Mouse (Mus musculus) small intestine, adult 2 months (tissue): Measurements from ENCODE around the gene Klf7. TPM values are rescaled to one million over a fixed set of nuclear protein-coding genes. Genes with fewer than 3 reads are reported as not detected.

Source experiments
- H3K27ac ChIP-seq: fragments of 200-500 bp; 2 replicates; pipeline ENCODE4 v1.5.1; 2012; ENCODE audit warnings: low read depth, low read length, control low read depth, inconsistent platforms; ENCODE audit not compliant: insufficient read depth
- H3K27me3 ChIP-seq: fragments of 200-500 bp; 2 replicates; pipeline ENCODE4 v1.6.1; 2012; ENCODE audit warnings: mild to moderate bottlenecking, moderate library complexity, low read length, inconsistent platforms; ENCODE audit not compliant: control insufficient read depth, insufficient read depth
- H3K36me3 ChIP-seq: fragments of 200-500 bp; 2 replicates; pipeline ENCODE4 v1.6.1; 2012; ENCODE audit warnings: mild to moderate bottlenecking, low read length, control low read depth, inconsistent platforms; ENCODE audit not compliant: control insufficient read depth, insufficient read depth
- H3K4me1 ChIP-seq: fragments of 200-500 bp; 2 replicates; pipeline ENCODE4 v1.6.1; 2012; ENCODE audit warnings: low read length, inconsistent platforms, mixed read lengths; ENCODE audit not compliant: control insufficient read depth, insufficient read depth, insufficient read length
- H3K4me3 ChIP-seq: fragments of 200-500 bp; 2 replicates; pipeline ENCODE4 v1.5.1; 2012; ENCODE audit warnings: low read depth, mild to moderate bottlenecking, control low read depth, inconsistent platforms, low read length, moderate library complexity
- CTCF ChIP-seq: fragments of 200-500 bp; IDR thresholded peaks from 2 replicates; pipeline ENCODE4 v1.5.1; 2012; ENCODE audit warnings: low read depth, mild to moderate bottlenecking, control low read depth, inconsistent platforms, low read length, moderate library complexity, mixed read lengths; ENCODE audit not compliant: insufficient replicate concordance, insufficient read length; ENCODE audit errors: extremely low read depth
- POLR2A ChIP-seq: fragments of 200-500 bp; IDR thresholded peaks from 2 replicates; pipeline ENCODE4 v1.6.1; 2012; ENCODE audit warnings: low read depth, mild to moderate bottlenecking, control low read depth, inconsistent platforms, low read length, moderate library complexity
- WGBS: fragments of 180-500 bp; shearing (Covaris S2); methylation state at CpG from one replicate; pipeline ENCODE4 v1.1.7; 2018; 5-methylcytosine and 5-hydroxymethylcytosine counted together
- polyA plus RNA-seq: library from polyadenylated mRNA; depleted of rRNA; stranded (reverse); fragments of >200 nt; gene quantifications from 2 replicates; pipeline ENCODE4 v1.2.3, GENCODE M21; 2012

Gene Klf7
- polyA plus RNA-seq, 1 experiment = 4.1 TPM

DNA sequence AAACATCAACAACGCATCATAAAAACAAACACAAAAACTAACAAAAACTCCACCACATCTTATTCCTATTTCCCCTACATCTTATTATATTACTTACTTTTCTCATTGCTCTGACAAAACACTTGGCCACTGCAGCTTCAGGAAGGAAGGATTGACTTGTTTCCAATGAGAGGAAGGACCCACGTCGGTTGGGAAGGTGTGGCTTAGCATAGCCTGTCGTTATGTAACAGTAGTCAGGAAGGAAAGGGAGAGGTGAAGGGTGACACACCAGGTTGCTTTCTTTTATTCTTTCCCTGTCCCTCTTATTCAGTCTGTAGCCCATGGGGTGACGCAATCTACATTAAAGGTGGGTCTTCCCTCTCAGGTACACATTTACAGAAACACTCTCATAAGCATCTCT, 129.6 kb downstream of the Klf7 start:
- Histone ChIP-seq H3K27ac (no peak overlapping the region), H3K4me1 (peaks cover 3% of the 10 kb centered on the region; the same call in 1 of the 2 replicates), H3K4me3 (no peak overlapping the region), H3K36me3 (no peaks in the 10 kb centered on the region), H3K27me3 (no peaks in the 10 kb centered on the region)
- whole genome bisulfite sequencing = 56% methylated on average over 5 of the region's 5 CpGs
- no peak for TF ChIP-seq CTCF
- no peak for TF ChIP-seq POLR2A

DNA sequence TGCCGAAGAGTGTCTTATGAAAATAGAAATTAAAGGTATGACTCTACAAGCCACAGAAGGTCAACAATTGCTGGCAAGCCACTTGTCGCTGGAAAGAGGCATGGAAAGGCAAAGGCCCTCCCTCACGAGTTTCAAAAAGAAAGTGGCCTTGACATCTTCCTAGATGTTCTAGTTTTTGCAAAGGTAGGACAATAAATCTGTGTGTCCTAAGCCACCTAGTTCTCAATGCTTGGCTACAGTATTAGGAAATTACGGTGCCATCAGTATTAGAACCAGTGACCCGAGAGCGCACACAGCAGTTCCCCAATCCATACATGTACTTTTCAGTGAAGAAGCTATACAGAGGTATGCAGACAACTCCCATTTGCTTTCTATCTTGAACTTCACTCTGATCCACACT, 131.7 kb downstream of the Klf7 start:
- Histone ChIP-seq H3K4me1 (peaks cover 3% of the 10 kb centered on the region; the same call in 1 of the 2 replicates), H3K36me3 (no peaks in the 10 kb centered on the region), H3K27ac (no peak overlapping the region), H3K27me3 (no peaks in the 10 kb centered on the region), H3K4me3 (no peak overlapping the region)
- WGBS = 92% methylated on average over 6 of the region's 6 CpGs
- TF ChIP-seq CTCF (no peak), POLR2A (no peak)

DNA sequence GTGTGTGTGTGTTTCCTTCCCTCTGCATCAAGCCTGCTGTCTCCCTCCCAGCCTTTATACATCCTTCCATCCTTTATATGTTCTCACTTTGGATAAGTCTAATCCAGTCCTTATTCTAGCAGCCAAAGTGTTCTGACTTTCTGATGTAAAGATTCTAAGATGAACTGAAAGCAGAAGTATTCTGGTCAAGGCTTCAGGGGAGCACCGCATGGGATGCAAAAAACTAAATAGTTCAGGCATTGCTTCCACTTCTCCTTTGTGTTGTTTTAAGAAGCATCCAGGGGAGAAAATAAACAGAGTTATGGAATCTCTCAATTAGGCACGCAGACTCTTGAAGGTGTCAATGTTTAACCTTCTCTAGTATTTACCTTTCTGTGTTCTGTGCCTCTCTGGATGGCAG, 141.3 kb downstream of the Klf7 start:
- 43% methylated on average over 2 of the region's 2 CpGs for WGBS
- H3K36me3 ChIP-seq = no peaks in the 10 kb centered on the region
- H3K27ac ChIP-seq = no peak overlapping the region
- no peaks in the 10 kb centered on the region for H3K27me3 ChIP-seq
- no peaks in the 10 kb centered on the region for H3K4me1 ChIP-seq
- TF ChIP-seq CTCF (no peak), POLR2A (no peak)
- no peak overlapping the region for H3K4me3 ChIP-seq
